Mouse (Mus musculus) ovary, postnatal 10 days (tissue): ENCODE measurements around the gene Tspan17.
A peak's percentile ranks its signal among the peaks of the same experiment; 100 is the strongest.
"Not testable (repeated sequence)": the region's sequence is repeated elsewhere in the genome, so short reads cannot be mapped to it uniquely, and the experiment has no call there.

Source experiments
- DNase-seq: peaks from one replicate; pipeline ENCODE4 v3.0.0; 2022; ENCODE audit warnings: low spot score

Gene Tspan17

DNA sequence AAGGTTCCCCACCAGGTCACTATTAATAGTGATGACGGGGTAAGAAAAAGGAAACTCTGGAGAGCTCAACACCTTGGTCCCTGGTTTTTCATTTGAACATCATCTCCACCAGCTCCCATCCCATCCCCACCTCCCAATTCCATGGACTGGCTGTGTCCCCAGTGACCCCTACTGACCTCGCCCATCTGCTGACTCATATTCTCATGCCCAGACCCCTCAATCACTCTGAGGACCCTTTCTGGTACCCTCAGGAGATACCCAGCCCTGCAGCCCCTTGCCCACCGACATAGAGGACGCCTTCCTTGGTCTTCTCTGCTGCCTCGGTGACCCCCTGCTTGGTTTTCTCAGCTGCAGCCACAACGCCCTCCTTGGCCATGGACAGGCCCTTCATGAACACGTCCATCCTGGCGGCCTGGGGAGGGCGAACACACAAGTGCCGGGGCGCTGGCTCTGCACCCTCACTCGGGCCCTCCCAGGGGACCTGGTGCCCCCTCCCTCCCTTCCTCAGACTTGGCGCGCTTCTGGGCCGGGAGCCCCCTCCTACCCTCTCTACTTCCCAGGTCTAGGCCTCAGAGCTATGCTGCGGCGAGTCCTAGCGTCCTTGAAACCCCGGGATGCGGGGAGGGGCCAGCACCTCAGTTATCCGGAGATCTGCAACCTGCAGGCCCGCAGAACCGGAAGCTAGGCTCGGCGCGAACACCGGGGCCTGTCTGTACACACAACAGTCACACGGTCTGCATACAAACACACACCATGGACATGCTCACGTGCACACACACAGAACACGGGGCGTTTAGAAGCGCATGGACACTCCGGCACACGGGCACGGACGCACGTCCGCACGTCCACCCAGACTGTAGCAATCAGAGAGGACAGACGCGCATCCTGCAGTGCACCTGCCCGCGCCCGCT, 23.6 kb upstream of the Tspan17 start:
- no peak for DNase-seq

- no peak for DNase-seq
These were observed 22.9 kb upstream of the Tspan17 start, which contains the start of gene Sncb for GRCm38 (mm10) chr13:54766192-54766768. Gene Sncb (minus strand): TSS chr13:54766595.

DNA sequence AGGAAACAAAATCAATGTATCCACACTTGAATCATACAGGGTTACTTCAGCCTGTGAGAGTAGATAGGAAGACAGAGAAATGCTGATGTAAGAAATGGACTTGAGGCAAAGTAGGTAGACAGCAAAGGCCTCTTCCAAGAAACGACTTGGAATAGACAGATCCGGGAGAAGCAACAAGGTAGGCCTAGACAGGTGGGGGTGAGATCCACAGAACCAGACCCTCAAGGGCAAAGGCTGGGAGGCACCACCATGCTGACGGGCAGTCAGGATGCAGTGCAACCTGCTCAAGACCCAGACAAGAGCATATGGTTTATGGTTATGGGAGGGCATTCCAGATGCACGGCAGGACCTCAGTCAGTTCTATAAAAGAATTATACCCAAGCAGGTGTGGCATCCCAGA, 22.2 kb upstream of the Tspan17 start:
- no peak for DNase-seq

DNA sequence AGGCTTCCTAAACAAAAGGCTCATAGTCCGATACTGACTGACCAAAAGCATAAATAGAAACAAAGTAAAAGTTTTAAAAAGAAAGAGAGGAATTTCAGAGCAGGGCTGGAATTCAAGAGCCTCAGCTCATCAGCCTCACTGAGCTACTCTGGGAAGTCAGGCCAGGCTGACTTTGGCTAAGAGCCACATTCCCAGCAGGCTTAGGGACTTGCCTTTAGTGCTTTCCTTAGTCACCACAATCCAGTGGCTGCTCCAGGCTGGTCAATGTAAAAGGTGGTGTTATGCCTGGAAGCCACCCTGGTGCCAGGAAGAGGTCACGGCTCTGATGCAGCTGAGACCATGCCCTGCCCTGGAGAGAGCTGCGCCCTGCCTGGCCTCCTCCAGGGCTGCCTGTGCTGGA, 8.6 kb upstream of the Tspan17 start:
- DNase-seq, result no peak

DNA sequence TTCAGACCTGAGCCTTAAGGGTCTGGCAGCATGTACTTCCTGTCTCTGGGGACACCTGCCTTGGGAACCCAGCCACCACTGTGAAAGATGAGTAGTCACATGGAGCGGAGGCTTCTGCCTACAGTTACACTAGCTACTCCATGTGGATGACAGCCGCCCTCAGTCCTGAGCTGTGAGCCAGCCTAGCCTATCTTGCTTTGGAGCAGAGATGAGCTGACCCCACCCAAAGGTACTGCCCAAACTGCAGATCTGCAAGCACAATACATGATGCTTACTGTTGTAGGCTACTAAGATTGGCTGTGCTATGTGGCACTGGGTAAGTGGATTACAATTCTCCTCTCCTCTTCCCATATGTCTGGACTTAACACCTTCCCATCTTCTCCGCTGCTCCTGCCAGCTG, 8.1 kb upstream of the Tspan17 start:
- DNase-seq, result no peak

DNA sequence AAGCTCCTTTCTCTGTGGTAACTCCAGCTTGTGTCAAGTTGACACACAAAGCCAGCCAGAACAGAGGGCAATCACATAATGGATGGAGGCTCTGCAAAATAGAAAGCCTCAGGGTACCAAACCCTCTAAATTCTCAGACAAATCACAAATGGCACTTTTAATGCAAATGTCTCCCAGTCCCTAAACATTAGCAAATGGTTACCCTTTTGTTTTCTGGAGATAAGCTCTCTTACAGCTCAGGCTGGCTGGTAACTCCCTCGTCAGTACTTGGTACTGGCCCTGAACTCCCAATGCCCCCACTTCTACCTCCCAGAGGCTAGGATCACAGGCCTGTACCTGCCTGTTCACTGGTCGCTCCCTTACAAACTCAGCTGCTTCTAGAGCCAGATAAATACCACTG, 5.9 kb upstream of the Tspan17 start:
- DNase-seq, result no peak

- DNase-seq, result no peak
These were observed 5.5 kb upstream of the Tspan17 start, which contains the start of gene Eif4e1b for GRCm38 (mm10) chr13:54783698-54784097. Gene Eif4e1b (plus strand): TSS chr13:54783998.

DNA sequence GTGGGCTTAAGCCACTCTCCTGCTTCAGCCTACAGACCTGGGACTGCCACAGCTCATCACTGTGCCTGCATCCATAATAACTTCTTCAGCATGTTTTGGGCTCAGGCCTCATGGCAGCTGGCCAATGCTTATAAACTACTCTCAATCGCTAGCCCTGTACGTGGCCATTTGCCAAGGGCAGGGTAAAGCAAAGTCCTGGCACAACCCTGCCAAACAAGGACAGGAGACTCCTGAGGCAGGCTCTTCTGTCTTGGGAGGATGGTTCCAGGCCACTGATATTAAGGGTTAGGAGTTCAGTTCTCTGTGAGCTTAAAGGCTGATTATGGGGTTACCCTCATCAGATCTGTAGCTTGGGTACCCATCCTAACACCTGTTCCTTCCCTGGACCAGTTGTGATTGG, 1.6 kb upstream of the Tspan17 start:
- not testable (repeated sequence) for DNase-seq

DNA sequence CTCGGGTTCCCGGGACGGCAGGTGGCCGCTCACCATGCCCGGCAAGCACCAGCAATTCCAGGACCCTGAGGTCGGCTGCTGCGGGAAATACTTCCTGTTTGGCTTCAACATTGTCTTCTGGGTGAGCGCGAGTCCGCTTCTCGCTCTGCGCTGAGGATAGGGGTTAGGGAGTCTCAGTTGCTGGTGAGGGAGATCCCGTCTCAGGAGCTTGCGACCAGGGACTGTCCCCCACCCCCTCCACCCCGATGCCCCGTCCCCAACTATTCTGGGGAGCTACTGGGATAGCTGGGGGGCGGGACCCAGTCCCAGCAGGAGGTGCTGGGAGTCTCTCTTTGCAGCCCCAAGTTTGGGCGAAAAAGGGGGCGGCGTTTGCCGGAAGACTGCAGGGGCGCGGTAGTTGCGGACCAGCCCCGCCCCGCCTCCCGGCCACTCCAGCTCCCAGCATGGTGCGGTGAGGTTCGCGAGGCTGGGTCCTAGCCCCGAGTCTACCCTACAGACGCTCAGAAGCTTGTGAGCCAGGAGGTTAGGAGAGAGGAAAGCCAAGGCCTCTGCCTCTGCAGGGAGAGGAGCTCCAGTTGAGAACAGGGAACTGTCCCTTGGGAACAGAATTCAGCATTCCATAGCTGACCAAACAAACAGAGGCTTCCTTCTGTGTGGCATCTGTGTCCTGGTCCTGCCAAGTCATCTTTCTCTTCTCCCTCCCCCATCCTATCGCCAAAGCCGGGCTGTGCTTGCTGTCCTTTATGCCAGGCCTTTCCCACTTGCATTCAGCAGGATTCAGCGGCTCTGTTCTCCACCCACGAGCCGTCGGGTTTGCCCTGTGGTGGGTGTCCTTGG, 602 bp downstream of the Tspan17 start:
- no peak for DNase-seq

GRCm38 (mm10) chr13:54792259-54793230, 3.4 kb downstream of the Tspan17 start:
- no peak for DNase-seq

- DNase-seq, result no peak
These were observed 4.9 kb downstream of the Tspan17 start for GRCm38 (mm10) chr13:54794002-54794577.

DNA sequence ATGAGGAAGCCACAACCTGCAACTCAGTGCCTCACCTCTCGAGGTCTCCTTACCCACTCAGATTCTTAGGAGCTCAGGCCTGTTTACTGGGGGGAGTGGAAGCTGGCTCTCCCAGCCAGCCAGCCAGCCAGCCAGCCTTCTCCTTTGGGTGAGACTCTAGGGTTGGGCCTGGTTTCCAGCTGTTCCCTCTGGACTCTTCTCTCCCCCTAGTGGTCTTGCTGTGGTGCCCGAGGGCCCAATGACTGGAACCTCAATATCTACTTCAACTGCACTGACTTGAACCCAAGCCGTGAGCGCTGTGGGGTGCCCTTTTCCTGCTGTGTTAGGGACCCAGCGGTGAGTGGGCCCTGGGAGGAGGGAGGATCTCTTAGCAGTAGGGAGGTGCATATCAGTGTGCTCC, 5.7 kb downstream of the Tspan17 start:
- no peak for DNase-seq

GRCm38 (mm10) chr13:54797356-54797755, 8.2 kb downstream of the Tspan17 start:
- DNase-seq, result no peak

DNA sequence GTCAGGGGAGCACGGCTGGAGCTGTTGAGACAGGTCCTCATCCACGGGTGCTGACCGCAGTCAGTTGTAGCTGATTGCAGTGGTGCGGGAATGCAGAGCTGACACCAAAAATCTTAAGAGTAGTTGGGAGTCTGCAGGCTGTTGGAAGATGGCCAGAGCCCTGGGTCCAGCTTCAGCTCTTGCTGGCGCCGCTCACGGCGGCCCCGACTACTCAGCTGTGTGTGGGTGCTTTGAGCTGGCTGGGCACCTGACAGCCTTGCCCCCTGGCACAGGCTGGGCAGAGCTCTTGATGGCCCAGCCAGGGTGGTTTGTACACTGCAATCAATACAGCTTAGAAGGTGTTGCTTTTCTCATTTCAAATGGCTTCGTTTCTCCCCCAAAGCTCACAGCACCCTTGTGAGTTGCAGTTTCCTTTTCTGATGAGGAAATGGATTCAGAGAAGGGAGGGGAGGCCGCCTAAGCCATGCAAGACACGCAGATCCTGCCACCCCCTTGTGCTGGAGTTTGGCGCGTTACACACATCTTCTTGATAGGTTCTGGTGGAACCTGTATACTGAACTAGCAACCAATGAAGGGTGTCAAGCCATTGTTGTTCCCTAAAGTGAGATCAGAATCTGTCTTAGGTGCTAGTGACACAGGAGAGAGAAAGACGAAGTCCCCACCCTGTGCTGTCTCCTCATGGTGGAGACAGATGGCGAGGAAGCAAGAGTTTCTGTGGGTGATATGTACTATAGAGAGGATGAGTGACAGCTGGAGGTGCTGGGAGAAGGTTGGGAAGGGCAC, 8.9 kb downstream of the Tspan17 start:
- no peak for DNase-seq

DNA sequence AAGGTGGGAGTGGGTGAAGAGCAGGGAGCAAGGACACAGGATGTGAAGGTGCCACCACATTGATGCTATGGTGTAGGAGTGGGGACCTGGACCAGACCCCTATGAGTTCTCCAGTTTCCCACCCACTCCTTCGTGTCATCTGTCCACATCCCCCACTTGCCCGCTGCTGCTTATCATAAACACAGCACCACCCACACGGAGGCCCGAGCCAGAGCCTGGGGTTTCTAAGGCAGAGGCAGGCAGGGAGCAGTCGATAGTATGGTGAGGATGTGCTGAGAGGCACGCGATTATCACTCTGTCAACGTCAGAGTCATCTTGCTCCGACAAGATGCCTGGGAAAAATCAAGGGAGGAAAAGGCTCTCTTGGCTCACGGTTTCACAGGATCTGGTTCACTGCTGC, 9.6 kb downstream of the Tspan17 start:
- DNase-seq, result no peak

- peak; percentile 57 for DNase-seq
These were observed 10.5 kb downstream of the Tspan17 start for GRCm38 (mm10) chr13:54799701-54800100.

- no peak for DNase-seq
These were observed 11.0 kb downstream of the Tspan17 start for GRCm38 (mm10) chr13:54800206-54800605.

- DNase-seq, result no peak
These were observed 13.8 kb downstream of the Tspan17 start for GRCm38 (mm10) chr13:54803010-54803409.

GRCm38 (mm10) chr13:54805134-54805838, 16.1 kb downstream of the Tspan17 start:
- DNase-seq, result no peak
